Mouse (Mus musculus): Measurements from ENCODE around the gene Pdlim5.
"Not testable (repeated sequence)": the region's sequence is repeated elsewhere in the genome, so short reads cannot be mapped to it uniquely, and the experiment has no call there.

Pdlim5 gene

DNA sequence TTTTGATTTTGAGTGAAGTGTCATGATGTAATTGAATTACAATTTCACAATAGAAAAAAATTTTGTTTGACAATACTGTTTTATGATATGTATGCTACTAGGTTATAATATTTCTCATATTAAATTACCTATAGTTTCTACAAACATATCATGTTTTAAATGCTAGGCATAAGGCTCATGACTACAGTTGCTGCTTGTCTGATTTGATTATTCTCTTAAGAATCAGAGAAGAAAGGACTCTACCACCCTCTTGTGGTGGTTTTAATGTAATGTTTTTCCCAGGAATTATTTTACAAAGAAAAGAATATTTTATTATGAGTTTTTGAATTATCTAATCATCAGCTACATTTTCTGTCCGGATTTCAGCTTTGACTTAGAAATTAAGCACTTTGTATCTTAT is 120.5 kb downstream of the Pdlim5 start:
- DNase-seq (ENCODE audit: extremely low read depth, low read depth): peak; percentile 31

DNA sequence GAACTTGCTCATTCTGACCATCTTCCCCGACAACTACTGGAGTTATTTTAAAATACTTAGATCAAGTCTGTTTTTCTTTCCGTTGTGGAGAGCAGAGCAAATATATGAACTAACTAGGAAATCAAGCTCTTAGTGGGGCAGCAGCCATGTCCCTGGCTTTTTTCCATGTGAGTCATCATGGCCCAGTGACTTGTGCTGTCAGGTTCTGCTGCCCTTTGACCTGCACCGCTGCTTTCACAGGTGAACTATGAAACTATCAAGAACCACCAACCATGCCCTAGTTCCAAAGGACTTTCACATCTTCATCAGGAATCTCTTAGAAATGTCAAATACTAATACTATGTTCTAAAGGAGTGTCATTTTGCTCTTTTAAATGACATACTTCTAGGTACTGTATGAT is 121.0 kb downstream of the Pdlim5 start:
- DNase-seq (ENCODE audit: extremely low read depth, low read depth): no peak

- DNase-seq (ENCODE audit: extremely low read depth, low read depth): no peak
Measured at GRCm38 (mm10) chr3:142273265-142273664, 122.2 kb downstream of the Pdlim5 start.

DNA sequence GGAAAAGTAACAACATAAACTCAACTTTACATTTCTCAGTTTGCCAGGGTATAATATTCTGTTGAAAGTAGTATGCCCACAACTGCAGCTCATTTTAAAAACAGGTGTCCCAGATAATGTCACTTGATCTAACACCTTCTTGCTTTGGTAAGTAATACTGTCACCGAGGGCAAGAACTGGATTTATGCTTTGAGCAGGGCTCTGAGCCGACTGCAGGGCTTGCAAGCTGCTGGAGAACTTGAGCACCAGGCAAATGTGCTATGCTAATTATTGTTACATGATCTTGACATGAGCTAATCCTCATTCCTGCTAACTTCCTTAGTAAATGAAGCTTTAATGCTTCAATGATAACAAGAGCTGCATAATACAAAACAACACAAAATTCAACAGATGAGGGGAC is 139.1 kb downstream of the Pdlim5 start:
- no peak for DNase-seq (ENCODE audit: extremely low read depth, low read depth)

DNA sequence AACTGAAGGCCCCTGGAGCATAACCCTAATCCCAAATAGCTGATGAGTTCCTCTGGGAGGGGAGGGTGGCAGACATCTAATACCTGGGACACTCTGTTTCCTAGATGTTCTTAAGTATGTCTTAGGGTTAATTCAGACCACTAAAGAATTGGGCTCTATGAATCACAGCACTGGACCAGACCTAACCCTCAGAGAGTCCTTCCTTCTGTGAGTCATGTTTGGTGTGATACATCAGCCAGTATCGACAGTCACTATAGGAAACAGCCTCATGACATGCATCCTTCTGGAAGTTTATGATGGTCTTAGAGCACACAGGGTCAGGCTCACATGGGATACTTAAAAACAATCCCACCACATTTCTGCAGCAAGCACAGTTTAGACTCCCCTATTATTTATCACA is 143.4 kb downstream of the Pdlim5 start:
- DNase-seq (ENCODE audit: extremely low read depth, low read depth): no peak

DNA sequence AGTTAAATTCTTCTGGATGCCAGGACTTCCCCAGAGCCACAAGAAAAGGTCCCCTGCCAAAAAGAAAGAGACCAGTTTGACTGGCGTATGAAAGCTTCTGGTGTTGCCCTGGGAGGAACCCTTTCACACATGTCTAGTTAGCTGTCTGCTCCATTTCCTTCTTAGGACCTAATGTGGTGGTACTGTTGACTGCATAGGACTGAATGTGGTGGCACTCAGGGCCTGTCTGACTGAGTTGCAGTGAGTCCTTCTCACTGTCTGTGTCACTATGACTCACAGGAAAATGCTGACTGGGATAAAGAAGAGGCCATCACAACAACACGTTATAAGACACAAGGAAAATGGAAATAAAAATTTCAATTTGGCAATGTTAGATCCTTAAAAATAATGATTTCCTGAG is 146.0 kb downstream of the Pdlim5 start:
- DNase-seq (ENCODE audit: extremely low read depth, low read depth): no peak

GRCm38 (mm10) chr3:142243263-142243662 is 152.2 kb downstream of the Pdlim5 start:
- DNase-seq (ENCODE audit: extremely low read depth, low read depth): no peak

- no peak for DNase-seq (ENCODE audit: extremely low read depth, low read depth)
Measured at GRCm38 (mm10) chr3:142239298-142239697, 156.2 kb downstream of the Pdlim5 start.

DNA sequence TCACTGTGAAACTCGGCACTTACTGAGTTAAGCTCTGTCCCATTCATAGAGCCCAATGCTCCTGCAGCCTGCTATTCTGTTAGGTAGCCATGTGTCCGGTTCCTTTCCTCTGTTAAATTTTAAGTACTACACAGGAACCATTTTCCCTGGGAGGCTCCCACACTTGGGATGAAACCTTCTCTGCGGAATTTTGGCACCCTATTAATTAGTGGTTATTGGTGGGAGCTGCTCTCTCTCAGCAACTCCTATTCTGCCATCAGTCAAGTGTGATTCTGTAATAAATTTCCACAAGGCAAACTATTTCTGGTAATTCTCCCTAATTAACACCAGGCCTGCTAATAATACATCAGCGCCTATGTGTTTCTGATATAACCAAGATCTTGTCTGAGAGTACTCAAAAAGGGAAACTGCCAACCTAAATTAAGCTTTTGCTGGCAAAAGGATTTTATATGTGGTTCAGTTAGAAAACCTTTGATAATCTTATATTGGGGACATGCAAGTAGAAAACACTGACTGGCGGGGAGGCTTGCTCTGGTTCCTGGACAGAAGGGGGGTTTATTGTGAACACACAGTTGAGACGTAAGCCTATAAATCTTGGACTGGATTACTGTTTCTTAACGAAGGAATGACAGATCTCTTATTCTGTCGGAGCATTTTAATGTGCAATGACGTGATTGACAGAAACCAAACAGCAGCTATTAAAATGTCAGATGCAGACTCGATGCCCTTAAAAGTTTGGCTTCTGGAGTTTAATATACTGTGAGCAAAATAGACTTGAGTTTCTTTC is 157.0 kb downstream of the Pdlim5 start:
- no peak for DNase-seq (ENCODE audit: extremely low read depth, low read depth)

DNA sequence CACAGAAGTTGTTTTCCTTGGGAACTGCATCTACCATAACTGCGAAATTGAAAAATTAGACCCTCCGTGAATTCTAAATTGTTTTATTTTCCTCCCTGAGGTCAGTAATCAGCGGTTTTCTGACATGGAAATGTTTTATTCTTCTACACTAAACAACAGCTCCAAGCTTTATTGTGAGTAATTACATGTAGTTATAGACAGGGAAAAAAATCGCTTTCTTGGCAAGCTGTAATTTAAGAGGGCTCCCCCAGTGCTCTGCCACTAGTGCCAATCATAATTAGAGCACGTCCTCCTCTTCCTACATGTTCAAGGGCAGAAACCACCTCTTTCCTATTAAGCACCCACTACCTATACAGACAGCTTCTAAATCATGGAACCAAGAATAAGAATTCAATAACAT is 157.9 kb downstream of the Pdlim5 start:
- no peak for DNase-seq (ENCODE audit: extremely low read depth, low read depth)

- DNase-seq (ENCODE audit: extremely low read depth, low read depth): no peak
Measured at GRCm38 (mm10) chr3:142233606-142234465, 161.7 kb downstream of the Pdlim5 start.

- DNase-seq (ENCODE audit: extremely low read depth, low read depth): no peak
Measured at GRCm38 (mm10) chr3:142228665-142229064, 166.8 kb downstream of the Pdlim5 start.

DNA sequence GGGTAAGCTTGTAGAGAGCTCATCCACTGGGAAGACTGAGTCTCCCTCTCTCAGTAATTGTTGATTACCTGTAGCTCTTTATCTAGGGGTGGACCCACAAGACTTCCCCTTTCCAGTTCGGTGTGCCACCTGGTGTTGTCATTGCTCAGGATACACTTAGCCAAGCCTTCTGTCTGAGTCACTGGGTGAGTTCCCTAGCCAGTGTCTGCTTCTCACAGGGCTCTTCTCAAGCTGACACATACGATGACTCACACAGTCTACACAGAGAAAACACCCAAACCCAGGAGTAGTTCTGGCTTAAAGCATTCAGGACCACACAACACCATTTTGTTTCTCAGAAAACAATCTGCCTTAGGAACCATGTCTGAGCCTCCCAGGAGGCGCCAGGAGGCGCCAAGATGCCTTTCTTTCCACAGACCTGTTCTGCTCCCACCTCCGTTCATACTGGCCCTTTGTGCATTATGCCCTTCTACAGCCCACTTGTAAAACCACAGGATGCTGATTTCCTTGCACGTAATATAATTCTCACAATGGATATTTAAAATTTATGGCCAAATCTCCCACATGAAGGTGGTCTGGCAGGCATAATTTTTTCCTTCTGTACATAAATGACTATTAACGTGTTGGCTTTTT is 172.9 kb downstream of the Pdlim5 start:
- DNase-seq (ENCODE audit: extremely low read depth, low read depth): no peak

GRCm38 (mm10) chr3:142219910-142220309 is 175.6 kb downstream of the Pdlim5 start:
- no peak for DNase-seq (ENCODE audit: extremely low read depth, low read depth)

GRCm38 (mm10) chr3:142212821-142213220 is 182.7 kb downstream of the Pdlim5 start:
- no peak for DNase-seq (ENCODE audit: extremely low read depth, low read depth)

DNA sequence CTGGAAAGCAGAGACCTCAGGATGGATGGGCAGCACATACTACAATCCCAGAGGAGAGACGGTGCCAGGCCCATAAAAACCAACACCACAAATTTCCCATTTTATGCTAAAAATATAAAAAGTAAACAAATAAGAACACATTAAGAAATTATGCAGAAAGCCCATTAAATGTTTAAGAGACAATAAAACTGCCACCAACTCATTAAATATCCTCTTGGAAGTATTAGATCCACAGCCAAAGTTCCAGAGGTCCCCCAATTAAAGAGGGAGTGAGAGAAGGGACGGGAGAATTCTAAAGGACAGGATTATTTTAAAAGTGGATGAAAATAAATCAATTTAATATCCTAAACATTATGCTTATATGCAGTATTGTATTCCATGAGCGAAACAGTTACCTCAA is 183.3 kb downstream of the Pdlim5 start:
- no peak for DNase-seq (ENCODE audit: extremely low read depth, low read depth)

- DNase-seq (ENCODE audit: extremely low read depth, low read depth): no peak
Measured at GRCm38 (mm10) chr3:142209981-142210380, 185.5 kb downstream of the Pdlim5 start.

DNA sequence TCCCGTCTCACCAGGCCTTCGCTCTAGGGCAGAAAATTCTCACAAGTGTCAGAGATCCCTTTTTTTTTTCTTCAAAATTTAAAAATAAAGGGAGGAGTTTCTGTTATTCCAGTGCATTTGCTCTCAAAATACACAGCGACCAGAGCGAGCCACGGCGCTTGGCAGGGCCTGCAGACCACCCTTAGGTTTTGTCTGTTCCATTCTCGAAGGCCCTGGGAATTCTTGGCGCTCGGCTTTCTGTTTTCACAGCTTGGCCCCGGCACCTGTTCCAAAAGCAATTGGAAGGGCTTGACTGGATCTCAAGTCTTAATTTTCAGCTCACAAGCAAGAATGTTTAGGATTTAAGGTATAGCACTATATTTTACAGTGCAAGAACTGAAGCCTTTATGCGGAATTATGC is 186.4 kb downstream of the Pdlim5 start:
- DNase-seq (ENCODE audit: extremely low read depth, low read depth): no peak

- DNase-seq (ENCODE audit: extremely low read depth, low read depth): no peak
Measured at GRCm38 (mm10) chr3:142207488-142207887, 188.0 kb downstream of the Pdlim5 start.

GRCm38 (mm10) chr3:142206316-142206715 is 189.2 kb downstream of the Pdlim5 start:
- DNase-seq (ENCODE audit: extremely low read depth, low read depth): no peak

DNA sequence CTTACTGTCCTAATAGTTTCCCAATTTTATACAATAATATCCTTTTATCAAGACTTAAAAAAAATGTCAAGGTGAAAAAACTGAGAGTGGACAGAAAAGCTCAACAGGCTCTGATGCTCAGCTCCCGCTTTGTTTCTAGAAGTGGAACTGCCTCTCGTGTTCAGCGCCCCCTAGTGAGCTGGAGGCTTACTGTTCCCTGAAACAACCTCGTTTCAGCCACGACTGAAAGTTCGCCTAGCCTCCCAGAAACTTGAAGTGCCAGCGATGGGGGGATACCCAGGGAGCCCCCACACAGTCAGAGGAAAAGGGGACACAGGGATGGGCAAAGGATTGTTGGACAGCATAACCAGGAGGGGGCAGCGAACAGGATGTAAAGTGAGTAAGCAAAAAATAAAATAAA is 199.4 kb downstream of the Pdlim5 start:
- no peak for DNase-seq (ENCODE audit: extremely low read depth, low read depth)

GRCm38 (mm10) chr3:142191627-142192026 is 203.9 kb downstream of the Pdlim5 start:
- not testable (repeated sequence) for DNase-seq (ENCODE audit: extremely low read depth, low read depth)

Measured in MEL-GATA-1-ER (cell line).